Mouse (Mus musculus) olfactory bulb, adult 2 months (tissue): ENCODE results near the gene Ppfibp2. TPM values are rescaled to one million over a fixed set of nuclear protein-coding genes. Genes with fewer than 3 reads are reported as not detected.

Source experiments
- H3K27ac ChIP-seq: fragments of 200-500 bp; 2 replicates; pipeline ENCODE4 v1.5.1; 2012; ENCODE audit warnings: low read depth, low read length; ENCODE audit not compliant: insufficient read depth
- H3K4me1 ChIP-seq: fragments of 200-500 bp; 2 replicates; pipeline ENCODE4 v1.6.1; 2012; ENCODE audit warnings: low read length; ENCODE audit not compliant: control insufficient read depth, insufficient read depth
- H3K4me3 ChIP-seq: fragments of 200-500 bp; 2 replicates; pipeline ENCODE4 v1.5.1; 2012; ENCODE audit warnings: mild to moderate bottlenecking, low read depth, low read length, moderate library complexity; ENCODE audit not compliant: insufficient read depth
- CTCF ChIP-seq: fragments of 200-500 bp; IDR thresholded peaks from 2 replicates; pipeline ENCODE4 v1.5.1; 2012; ENCODE audit warnings: low read depth, mild to moderate bottlenecking, low read length, moderate library complexity; ENCODE audit not compliant: insufficient read depth
- POLR2A ChIP-seq: fragments of 200-500 bp; IDR thresholded peaks from 2 replicates; pipeline ENCODE4 v1.6.1; 2012; ENCODE audit warnings: mild to moderate bottlenecking, low read depth, low read length, moderate library complexity; ENCODE audit not compliant: insufficient read depth
- WGBS: fragments of 180-500 bp; shearing (Covaris S2); methylation state at CpG from one replicate; pipeline ENCODE4 v1.1.7; 2018; 5-methylcytosine and 5-hydroxymethylcytosine counted together
- polyA plus RNA-seq: library from polyadenylated mRNA; stranded (reverse); fragments of >200 nt; gene quantifications from 2 replicates; pipeline ENCODE4 v1.2.4, GENCODE M21; 2012; ENCODE audit warnings: low replicate concordance; ENCODE audit not compliant: missing spikeins, insufficient read depth, insufficient read length

Gene Ppfibp2
- polyA plus RNA-seq, 1 experiment, result not detected

- Histone ChIP-seq H3K4me3 (0 out of 2 replicates have a peak overlapping the region, but pooled peaks have one; percentile 11), H3K27ac (peak overlapping the region; percentile 77), H3K4me1 (peaks cover 22% of the 10 kb centered on the region)
- TF ChIP-seq POLR2A (no peak), CTCF (no peak)
- WGBS, result 36% methylated on average over 4 of the region's 4 CpGs
Measured at GRCm38 (mm10) chr7:107665221-107665585, 70.2 kb downstream of the Ppfibp2 start.

GRCm38 (mm10) chr7:107665586-107666261 is 70.7 kb downstream of the Ppfibp2 start:
- H3K27ac ChIP-seq, result peak overlapping the region; percentile 77
- WGBS, result 12% methylated on average over 9 of the region's 9 CpGs
- TF ChIP-seq POLR2A, result no peak
- TF ChIP-seq CTCF, result no peak
- H3K4me3 ChIP-seq, result peak overlapping the region; percentile 34
- peaks cover 22% of the 10 kb centered on the region for H3K4me1 ChIP-seq

- H3K4me3 ChIP-seq, result peak overlapping the region; percentile 34
- peaks cover 22% of the 10 kb centered on the region for H3K4me1 ChIP-seq
- TF ChIP-seq CTCF (no peak), POLR2A (no peak)
- WGBS, result 25% methylated on average over 13 of the region's 13 CpGs
- peak overlapping the region; percentile 38 for H3K27ac ChIP-seq
Measured at GRCm38 (mm10) chr7:107666262-107666902, 71.4 kb downstream of the Ppfibp2 start.

GRCm38 (mm10) chr7:107668514-107668913 is 73.5 kb downstream of the Ppfibp2 start:
- no peak overlapping the region for H3K27ac ChIP-seq
- peaks cover 22% of the 10 kb centered on the region for H3K4me1 ChIP-seq
- WGBS, result 94% methylated on average over 5 of the region's 5 CpGs
- no peak overlapping the region for H3K4me3 ChIP-seq
- TF ChIP-seq CTCF (no peak), POLR2A (no peak)

- Histone ChIP-seq H3K4me1 (no peaks in the 10 kb centered on the region), H3K27ac (no peak overlapping the region), H3K4me3 (no peak overlapping the region)
- 88% methylated on average over 3 of the region's 3 CpGs for WGBS
- TF ChIP-seq CTCF (no peak), POLR2A (no peak)
Measured at GRCm38 (mm10) chr7:107675224-107675623, 80.2 kb downstream of the Ppfibp2 start.

- 62% methylated on average over 6 of the region's 6 CpGs for WGBS
- no peaks in the 10 kb centered on the region for H3K4me1 ChIP-seq
- H3K27ac ChIP-seq, result no peak overlapping the region
- no peak overlapping the region for H3K4me3 ChIP-seq
- TF ChIP-seq CTCF (no peak), POLR2A (no peak)
Measured at GRCm38 (mm10) chr7:107680151-107680852, 85.3 kb downstream of the Ppfibp2 start.

GRCm38 (mm10) chr7:107681306-107681705 is 86.3 kb downstream of the Ppfibp2 start:
- 88% methylated on average over 2 of the region's 2 CpGs for WGBS
- no peaks in the 10 kb centered on the region for H3K4me1 ChIP-seq
- no peak for TF ChIP-seq CTCF
- no peak for TF ChIP-seq POLR2A
- no peak overlapping the region for H3K4me3 ChIP-seq
- no peak overlapping the region for H3K27ac ChIP-seq

GRCm38 (mm10) chr7:107683162-107683561 is 88.2 kb downstream of the Ppfibp2 start:
- Histone ChIP-seq H3K27ac (no peak overlapping the region), H3K4me1 (no peaks in the 10 kb centered on the region), H3K4me3 (no peak overlapping the region)
- no peak for TF ChIP-seq CTCF
- TF ChIP-seq POLR2A, result no peak
- 80% methylated on average over 4 of the region's 4 CpGs for WGBS

GRCm38 (mm10) chr7:107683622-107684021 is 88.6 kb downstream of the Ppfibp2 start:
- Histone ChIP-seq H3K4me1 (no peaks in the 10 kb centered on the region), H3K4me3 (no peak overlapping the region), H3K27ac (no peak overlapping the region)
- TF ChIP-seq CTCF, result no peak
- TF ChIP-seq POLR2A, result no peak
- WGBS, result 93% methylated on average over 3 of the region's 3 CpGs
